Mouse (Mus musculus) forebrain, embryonic 14.5 days (tissue): ENCODE data around the gene 4931409K22Rik. TPM values are rescaled to one million over a fixed set of nuclear protein-coding genes. Genes with fewer than 3 reads are reported as not detected.
A peak's percentile ranks its signal among the peaks of the same experiment; 100 is the strongest.

Experiments
- ATAC-seq: fragments of 200-750 bp; cut with Nextera tagmentation; 2 replicates; pipeline ENCODE4 v1.8.0; 2017; ENCODE audit warnings: mild to moderate bottlenecking, moderate library complexity
- DNase-seq: peaks from one replicate; pipeline ENCODE4 v3.0.0-alpha.2; 2015; ENCODE audit warnings: low spot score
- H3K27ac ChIP-seq: fragments of 300-500 bp; sonication (generic); 2 replicates; pipeline ENCODE4 v1.5.1; 2014; ENCODE audit warnings: low read depth, mild to moderate bottlenecking, control low read depth, low read length, moderate library complexity
- H3K27me3 ChIP-seq: fragments of 300-500 bp; sonication (generic); replicated peaks from 2 replicates; pipeline ENCODE4 v1.6.1; 2014; ENCODE audit warnings: low read length, control low read depth, mixed read lengths; ENCODE audit not compliant: control insufficient read depth, insufficient read depth
- H3K36me3 ChIP-seq: fragments of 300-500 bp; sonication (generic); 2 replicates; pipeline ENCODE4 v1.6.1; 2014; ENCODE audit warnings: low read length, control low read depth; ENCODE audit not compliant: control insufficient read depth, insufficient read depth
- H3K4me1 ChIP-seq: fragments of 300-500 bp; sonication (generic); 2 replicates; pipeline ENCODE4 v1.6.1; 2014; ENCODE audit warnings: antibody characterized with exemption, low read length, control low read depth; ENCODE audit not compliant: control insufficient read depth, insufficient read depth
- H3K4me2 ChIP-seq: fragments of 300-500 bp; sonication (generic); 2 replicates; pipeline ENCODE4 v1.6.1; 2014; ENCODE audit warnings: mild to moderate bottlenecking, control low read depth, low read length
- H3K4me3 ChIP-seq: fragments of 300-500 bp; sonication (generic); 2 replicates; pipeline ENCODE4 v1.5.1; 2014; ENCODE audit warnings: low read depth, low read length, control low read depth
- H3K9ac ChIP-seq: fragments of 300-500 bp; sonication (generic); 2 replicates; pipeline ENCODE4 v1.6.1; 2014; ENCODE audit warnings: mild to moderate bottlenecking, low read length, control low read depth, moderate library complexity
- H3K9me3 ChIP-seq: fragments of 300-500 bp; sonication (generic); replicated peaks from 2 replicates; pipeline ENCODE4 v1.6.1; 2016; ENCODE audit warnings: low read length, control low read depth, mixed read lengths; ENCODE audit not compliant: control insufficient read depth
- WGBS: fragments of 180-500 bp; shearing (Covaris S2); extraction: QIAGEN DNeasy Blood & Tissue Kit; methylation state at CpG from one replicate; pipeline ENCODE4 v1.1.7; 2014; 5-methylcytosine and 5-hydroxymethylcytosine counted together
- polyA plus RNA-seq: library from polyadenylated mRNA; unstranded; fragments of >200 nt; fragmentation: Nextera tagmentation; extraction: Ambion mirVana; gene quantifications from 2 replicates; pipeline ENCODE4 v1.2.1, GENCODE M21; 2014

The 4931409K22Rik gene
- polyA plus RNA-seq, 1 experiment from 2014 or later, result 0.06 TPM

- DNase-seq (no peak), ATAC-seq (no peak)
- WGBS, result 91% methylated on average over 5 of the region's 5 CpGs
- Histone ChIP-seq H3K27me3 (no peaks in the 10 kb centered on the region), H3K9me3 (no peaks in the 10 kb centered on the region), H3K4me3 (no peak overlapping the region), H3K4me1 (peaks cover 44% of the 10 kb centered on the region), H3K36me3 (peaks cover 54% of the 10 kb centered on the region), H3K9ac (peak overlapping the region; percentile 53; the same call in 1 of the 2 replicates), H3K4me2 (peak overlapping the region; percentile 93), H3K27ac (peak overlapping the region; percentile 99)
Observed at GRCm38 (mm10) chr5:24595261-24595660, 38.7 kb upstream of the 4931409K22Rik start.

- no peak overlapping the region for H3K4me3 ChIP-seq
- no peak overlapping the region for H3K9ac ChIP-seq
- H3K27me3 ChIP-seq, result no peaks in the 10 kb centered on the region
- H3K9me3 ChIP-seq, result no peaks in the 10 kb centered on the region
- H3K4me1 ChIP-seq, result peaks cover 38% of the 10 kb centered on the region
- WGBS, result 97% methylated on average over 5 of the region's 5 CpGs
- H3K36me3 ChIP-seq, result peaks cover 62% of the 10 kb centered on the region
- H3K4me2 ChIP-seq, result no peak overlapping the region
- H3K27ac ChIP-seq, result no peak overlapping the region
- ATAC-seq (no peak), DNase-seq (no peak)
Observed at GRCm38 (mm10) chr5:24594346-24594745, 37.7 kb upstream of the 4931409K22Rik start.

- no peak overlapping the region for H3K9ac ChIP-seq
- no peak for DNase-seq
Observed at GRCm38 (mm10) chr5:24593928-24594327, 37.3 kb upstream of the 4931409K22Rik start.

GRCm38 (mm10) chr5:24593230-24593629 lies 36.6 kb upstream of the 4931409K22Rik start:
- Histone ChIP-seq H3K9ac (no peak overlapping the region), H3K4me1 (peaks cover 28% of the 10 kb centered on the region), H3K9me3 (no peaks in the 10 kb centered on the region), H3K27me3 (no peaks in the 10 kb centered on the region), H3K4me3 (no peak overlapping the region), H3K4me2 (no peak overlapping the region), H3K36me3 (peaks cover 71% of the 10 kb centered on the region), H3K27ac (no peak overlapping the region)
- DNase-seq (no peak), ATAC-seq (no peak)
- WGBS, result 79% methylated on average over 10 of the region's 10 CpGs

More at GRCm38 (mm10) chr5:24593928-24594327, 37.3 kb upstream of the 4931409K22Rik start:
- peaks cover 66% of the 10 kb centered on the region for H3K36me3 ChIP-seq
- no peaks in the 10 kb centered on the region for H3K27me3 ChIP-seq
- peaks cover 34% of the 10 kb centered on the region for H3K4me1 ChIP-seq
- no peak for ATAC-seq
- H3K4me2 ChIP-seq, result no peak overlapping the region
- WGBS, result 68% methylated on average over 10 of the region's 10 CpGs
- no peaks in the 10 kb centered on the region for H3K9me3 ChIP-seq
- H3K4me3 ChIP-seq, result no peak overlapping the region
- no peak overlapping the region for H3K27ac ChIP-seq

- Histone ChIP-seq H3K9me3 (no peaks in the 10 kb centered on the region), H3K4me3 (no peak overlapping the region), H3K27ac (no peak overlapping the region), H3K36me3 (peaks cover 73% of the 10 kb centered on the region), H3K4me1 (peaks cover 27% of the 10 kb centered on the region), H3K9ac (no peak overlapping the region), H3K4me2 (no peak overlapping the region), H3K27me3 (no peaks in the 10 kb centered on the region)
- ATAC-seq (no peak), DNase-seq (no peak)
- 69% methylated on average over 21 of the region's 21 CpGs for WGBS
Observed at GRCm38 (mm10) chr5:24592471-24593160, 36.0 kb upstream of the 4931409K22Rik start.

GRCm38 (mm10) chr5:24591796-24592470 lies 35.3 kb upstream of the 4931409K22Rik start:
- no peak overlapping the region for H3K4me3 ChIP-seq
- peaks cover 28% of the 10 kb centered on the region for H3K4me1 ChIP-seq
- peaks cover 73% of the 10 kb centered on the region for H3K36me3 ChIP-seq
- 0 out of 2 replicates have a peak overlapping the region, but pooled peaks have one; percentile 25 for H3K9ac ChIP-seq
- WGBS, result 72% methylated on average over 24 of the region's 24 CpGs
- no peaks in the 10 kb centered on the region for H3K9me3 ChIP-seq
- DNase-seq (no peak), ATAC-seq (no peak)
- no peak overlapping the region for H3K27ac ChIP-seq
- no peak overlapping the region for H3K4me2 ChIP-seq
- H3K27me3 ChIP-seq, result no peaks in the 10 kb centered on the region

GRCm38 (mm10) chr5:24591268-24591721 lies 34.7 kb upstream of the 4931409K22Rik start:
- Histone ChIP-seq H3K4me2 (no peak overlapping the region), H3K4me3 (no peak overlapping the region), H3K9me3 (no peaks in the 10 kb centered on the region), H3K27ac (no peak overlapping the region), H3K27me3 (no peaks in the 10 kb centered on the region), H3K36me3 (peaks cover 73% of the 10 kb centered on the region), H3K9ac (no peak overlapping the region), H3K4me1 (peaks cover 22% of the 10 kb centered on the region)
- DNase-seq, result no peak
- no peak for ATAC-seq
- WGBS, result 30% methylated on average over 23 of the region's 23 CpGs

GRCm38 (mm10) chr5:24589511-24590500 lies 33.2 kb upstream of the 4931409K22Rik start:
- 90% methylated on average over 20 of the region's 20 CpGs for WGBS
- peaks cover 16% of the 10 kb centered on the region for H3K4me1 ChIP-seq
- H3K9me3 ChIP-seq, result no peaks in the 10 kb centered on the region
- ATAC-seq (no peak), DNase-seq (no peak)
- no peak overlapping the region for H3K27ac ChIP-seq
- no peak overlapping the region for H3K9ac ChIP-seq
- no peak overlapping the region for H3K4me2 ChIP-seq
- no peak overlapping the region for H3K4me3 ChIP-seq
- H3K36me3 ChIP-seq, result peaks cover 64% of the 10 kb centered on the region
- no peaks in the 10 kb centered on the region for H3K27me3 ChIP-seq
